Mouse (Mus musculus) stomach, embryonic 14.5 days (tissue): ENCODE results near the gene Aff3. TPM values are rescaled to one million over a fixed set of nuclear protein-coding genes. Genes with fewer than 3 reads are reported as not detected.

Experiments
- ATAC-seq: fragments of 200-750 bp; cut with Nextera tagmentation; 2 replicates; pipeline ENCODE4 v1.8.0; 2017; ENCODE audit warnings: low read depth, moderate TSS enrichment; ENCODE audit not compliant: insufficient number of reproducible peaks, insufficient read depth, low FRiP score
- H3K27ac ChIP-seq: fragments of 300-500 bp; sonication (generic); 2 replicates; pipeline ENCODE4 v1.5.1; 2014; ENCODE audit warnings: mild to moderate bottlenecking, low read length, moderate library complexity, mixed read lengths
- H3K27me3 ChIP-seq: fragments of 300-500 bp; sonication (generic); 2 replicates; pipeline ENCODE4 v1.6.1; 2014; ENCODE audit warnings: low read length, control low read depth, mixed read lengths; ENCODE audit not compliant: control insufficient read depth, insufficient read depth
- H3K36me3 ChIP-seq: fragments of 300-500 bp; sonication (generic); 2 replicates; pipeline ENCODE4 v1.6.1; 2014; ENCODE audit warnings: mild to moderate bottlenecking, control low read depth, low read length, moderate library complexity, mixed read lengths; ENCODE audit not compliant: control insufficient read depth, insufficient read depth
- H3K4me1 ChIP-seq: fragments of 300-500 bp; sonication (generic); 2 replicates; pipeline ENCODE4 v1.6.1; 2014; ENCODE audit warnings: low read length, control low read depth, mixed read lengths; ENCODE audit not compliant: control insufficient read depth, insufficient read depth
- H3K4me2 ChIP-seq: fragments of 300-500 bp; sonication (generic); replicated peaks from 2 replicates; pipeline ENCODE4 v1.6.1; 2014; ENCODE audit warnings: low read depth, low read length, control low read depth
- H3K4me3 ChIP-seq: fragments of 300-500 bp; sonication (generic); 2 replicates; pipeline ENCODE4 v1.5.1; 2014; ENCODE audit warnings: low read depth, low read length, control low read depth
- H3K9ac ChIP-seq: fragments of 300-500 bp; sonication (generic); replicated peaks from 2 replicates; pipeline ENCODE4 v1.6.1; 2014; ENCODE audit warnings: low read depth, mild to moderate bottlenecking, control low read depth, low read length, moderate library complexity, mixed read lengths
- H3K9me3 ChIP-seq: fragments of 300-500 bp; sonication (generic); 2 replicates; pipeline ENCODE4 v1.6.1; 2016; ENCODE audit warnings: low read depth, low read length, control low read depth; ENCODE audit not compliant: control insufficient read depth
- WGBS: fragments of 180-500 bp; shearing (Covaris S2); extraction: QIAGEN DNeasy Blood & Tissue Kit; methylation state at CpG from one replicate; pipeline ENCODE4 v1.1.7; 2014; 5-methylcytosine and 5-hydroxymethylcytosine counted together
- polyA plus RNA-seq: library from polyadenylated mRNA; unstranded; fragments of >200 nt; fragmentation: Nextera tagmentation; extraction: Ambion mirVana; gene quantifications from 2 replicates; pipeline ENCODE4 v1.2.1, GENCODE M21; 2014

Gene Aff3
- polyA plus RNA-seq, 1 experiment from 2014 or later, result 8.2 TPM

DNA sequence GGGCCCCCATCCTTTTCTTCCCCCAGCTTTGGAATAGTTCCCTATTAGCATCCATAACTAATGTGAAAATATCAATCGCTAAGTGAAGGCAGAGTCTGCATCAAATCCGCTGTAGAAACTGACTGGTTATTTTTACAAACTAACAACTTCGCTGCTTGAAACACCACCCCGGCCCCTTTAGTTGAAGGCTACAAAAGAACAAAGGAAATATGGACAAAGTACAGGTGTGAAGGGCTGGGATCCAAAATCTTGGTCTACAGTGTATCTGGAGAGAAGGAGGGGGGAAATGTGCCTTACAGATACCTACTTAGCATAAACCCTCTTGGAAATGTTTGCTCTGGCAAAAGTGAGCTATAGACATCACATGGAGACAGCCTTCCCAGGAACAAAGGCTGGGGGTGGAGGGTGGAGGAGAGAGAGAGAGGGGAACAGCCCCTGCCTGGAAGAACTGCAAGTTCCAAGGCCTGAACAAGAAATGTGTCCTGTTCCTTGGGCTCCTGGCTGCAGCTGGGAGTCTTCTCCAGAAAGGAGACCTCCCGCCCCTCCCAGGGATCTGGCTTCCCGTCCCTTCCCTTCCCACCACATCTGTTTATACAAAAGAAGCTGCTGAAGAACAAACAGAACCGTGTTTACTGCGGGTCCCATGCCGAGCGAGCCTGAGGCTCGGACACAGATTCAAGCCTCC, 35.7 kb downstream of the Aff3 start:
- Histone ChIP-seq H3K4me2 (peak overlapping the region; percentile 87; the same call in 1 of the 2 replicates), H3K9ac (no peak overlapping the region), H3K4me3 (no peak overlapping the region), H3K36me3 (no peaks in the 10 kb centered on the region), H3K27ac (peak overlapping the region; percentile 98), H3K27me3 (no peaks in the 10 kb centered on the region), H3K4me1 (peaks cover 14% of the 10 kb centered on the region; the same call in 1 of the 2 replicates), H3K9me3 (no peaks in the 10 kb centered on the region)
- WGBS, result 20% methylated on average over 11 of the region's 11 CpGs
- no peak for ATAC-seq

DNA sequence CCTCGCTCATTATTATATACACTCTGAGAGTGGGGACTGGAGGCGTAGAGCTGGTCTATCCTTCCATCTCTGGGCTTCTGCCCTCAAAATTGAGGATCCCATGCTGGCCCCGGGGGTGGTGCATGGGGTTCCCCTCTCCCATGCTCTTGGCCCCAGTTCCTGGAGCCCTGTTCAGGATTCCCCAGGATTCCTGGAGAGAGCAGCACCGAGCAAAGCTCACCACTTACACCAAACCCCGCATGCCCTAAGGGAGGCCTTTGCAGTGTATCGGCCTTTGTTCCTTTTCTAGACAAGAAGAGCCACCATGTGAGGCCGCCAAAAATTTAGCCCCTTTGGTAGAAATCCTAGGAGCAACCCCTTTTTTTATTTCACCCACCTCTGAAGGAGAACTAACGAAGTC, 36.3 kb downstream of the Aff3 start:
- Histone ChIP-seq H3K4me1 (peaks cover 14% of the 10 kb centered on the region; the same call in 1 of the 2 replicates), H3K4me2 (peak overlapping the region; percentile 87), H3K27ac (peak overlapping the region; percentile 98), H3K27me3 (no peaks in the 10 kb centered on the region), H3K4me3 (peak overlapping the region; percentile 71; the same call in 1 of the 2 replicates), H3K9me3 (no peaks in the 10 kb centered on the region), H3K9ac (no peak overlapping the region; the same call in 1 of the 2 replicates), H3K36me3 (no peaks in the 10 kb centered on the region)
- 37% methylated on average over 8 of the region's 8 CpGs for WGBS
- no peak for ATAC-seq

DNA sequence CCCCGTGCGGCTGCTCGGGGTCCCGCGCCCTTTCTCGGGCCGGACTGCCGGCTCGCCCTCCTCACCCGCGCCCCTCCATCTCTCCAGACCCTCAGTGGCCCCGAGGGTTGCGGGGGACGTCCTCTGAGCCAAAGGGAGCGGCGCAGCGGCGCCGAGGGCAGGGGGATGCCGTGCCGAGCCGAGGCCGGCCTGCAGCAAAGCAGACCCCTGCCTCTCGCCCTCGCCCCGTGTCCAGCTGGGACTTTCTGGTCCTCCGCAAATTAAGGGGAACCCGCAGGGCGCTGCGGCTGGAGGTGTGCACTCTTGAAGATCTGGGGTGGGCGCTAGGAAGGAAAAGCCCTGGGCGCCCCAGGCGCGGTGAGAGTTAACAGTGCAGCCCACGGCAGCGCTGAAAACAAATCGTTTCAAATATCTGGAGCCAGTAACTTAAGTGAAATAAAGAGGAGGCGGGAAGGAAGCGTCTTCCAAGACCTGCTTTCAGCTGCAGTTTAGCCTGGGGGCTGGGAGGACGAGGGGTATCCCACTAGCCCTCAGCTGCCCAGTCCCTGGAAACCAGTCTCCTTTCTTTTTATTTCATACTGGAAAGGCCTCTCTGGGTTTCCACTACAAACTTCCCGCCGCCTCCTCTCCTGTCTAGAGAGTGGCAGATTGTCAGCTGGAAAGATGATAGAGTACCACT, 36.9 kb downstream of the Aff3 start:
- peak overlapping the region; percentile 81 for H3K9ac ChIP-seq
- peak; percentile 42 for ATAC-seq
- 3% methylated on average over 37 of the region's 42 CpGs for WGBS
- peak overlapping the region; percentile 71 for H3K4me3 ChIP-seq
- H3K27ac ChIP-seq, result peak overlapping the region; percentile 98
- peaks cover 14% of the 10 kb centered on the region; the same call in 1 of the 2 replicates for H3K4me1 ChIP-seq
- H3K9me3 ChIP-seq, result no peaks in the 10 kb centered on the region
- peak overlapping the region; percentile 87 for H3K4me2 ChIP-seq
- H3K36me3 ChIP-seq, result no peaks in the 10 kb centered on the region
- no peaks in the 10 kb centered on the region for H3K27me3 ChIP-seq

DNA sequence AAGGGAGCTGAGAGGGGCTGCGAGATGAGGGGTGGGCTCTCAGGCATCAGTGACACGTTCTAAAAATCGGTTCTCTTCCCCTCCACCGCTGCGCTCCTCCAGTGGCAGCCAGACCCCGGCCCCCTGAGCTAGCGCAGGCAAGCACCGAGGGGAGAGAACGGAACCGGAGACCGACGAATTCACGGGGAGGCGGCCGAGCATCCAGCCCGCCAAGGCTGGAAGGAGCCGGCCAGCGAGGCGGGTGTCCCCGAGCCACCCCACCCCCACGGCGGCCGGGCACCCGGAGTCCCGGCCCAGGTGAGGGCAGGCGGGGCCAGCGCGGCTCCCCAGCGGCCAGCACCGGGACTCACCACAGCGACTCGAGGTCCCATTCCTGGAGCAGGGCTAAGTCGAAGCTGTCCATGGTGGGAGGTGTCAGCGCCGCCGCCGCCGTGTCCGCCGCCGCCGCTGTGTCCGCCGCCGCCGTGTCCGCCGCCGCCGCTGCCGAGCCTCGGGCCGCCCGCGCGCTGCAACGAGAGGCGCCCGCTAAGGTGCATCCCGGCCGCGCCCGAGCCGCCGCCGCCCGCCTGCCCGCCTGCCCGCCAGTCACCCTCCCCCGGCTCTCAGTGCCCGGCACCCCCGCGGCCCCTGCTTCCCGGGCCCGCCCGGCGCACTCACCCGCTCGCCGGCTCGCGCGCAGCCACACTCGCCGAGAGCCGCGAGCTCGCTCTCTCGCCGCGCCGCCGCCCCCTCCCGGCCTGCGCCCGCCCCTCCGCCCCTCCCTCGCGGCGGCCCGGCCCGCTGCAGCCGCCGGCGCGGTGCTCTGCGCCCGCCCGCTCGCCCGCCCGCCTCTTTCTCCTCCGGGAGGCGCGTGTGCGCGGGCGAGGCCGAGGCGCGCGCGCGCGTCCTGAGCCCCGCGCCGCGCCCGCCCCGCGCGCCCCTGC, 37.8 kb downstream of the Aff3 start:
- peaks cover 14% of the 10 kb centered on the region; the same call in 1 of the 2 replicates for H3K4me1 ChIP-seq
- ATAC-seq, result peak; percentile 79
- under 1% methylated on average over 65 of the region's 133 CpGs for WGBS

DNA sequence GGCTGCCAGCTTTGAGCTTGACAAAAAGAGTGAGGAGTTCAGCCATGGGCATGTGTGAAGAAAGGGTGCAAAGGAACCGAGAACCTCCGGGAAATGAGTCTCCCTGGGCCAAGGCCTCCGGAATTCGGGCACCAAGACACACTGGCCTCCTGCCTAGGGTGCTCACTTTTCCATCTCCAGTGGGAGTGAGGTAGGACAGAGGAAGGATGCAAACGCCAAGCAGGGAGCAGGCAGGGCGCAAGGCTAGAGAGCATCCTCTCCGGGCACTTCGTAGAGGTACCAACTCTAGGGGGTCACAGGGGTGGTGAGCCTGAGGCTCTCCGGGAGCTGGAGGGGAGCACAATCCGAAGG, 38.4 kb downstream of the Aff3 start:
- no peaks in the 10 kb centered on the region for H3K36me3 ChIP-seq
- H3K4me2 ChIP-seq, result peak overlapping the region; percentile 87
- H3K9ac ChIP-seq, result peak overlapping the region; percentile 81
- no peaks in the 10 kb centered on the region for H3K27me3 ChIP-seq
- peak overlapping the region; percentile 71 for H3K4me3 ChIP-seq
- 4% methylated on average over 10 of the region's 10 CpGs for WGBS
- H3K4me1 ChIP-seq, result peaks cover 14% of the 10 kb centered on the region; the same call in 1 of the 2 replicates
- H3K9me3 ChIP-seq, result no peaks in the 10 kb centered on the region
- ATAC-seq, result peak; percentile 2; the same call in 1 of the 2 replicates
- peak overlapping the region; percentile 76; the same call in 1 of the 2 replicates for H3K27ac ChIP-seq

More for the DNA sequence above, 37.8 kb downstream of the Aff3 start:
- Histone ChIP-seq H3K36me3 (no peaks in the 10 kb centered on the region), H3K4me3 (peak overlapping the region; percentile 71), H3K9me3 (no peaks in the 10 kb centered on the region), H3K27me3 (no peaks in the 10 kb centered on the region), H3K27ac (peak overlapping the region; percentile 98), H3K9ac (peak overlapping the region; percentile 81), H3K4me2 (peak overlapping the region; percentile 87)

DNA sequence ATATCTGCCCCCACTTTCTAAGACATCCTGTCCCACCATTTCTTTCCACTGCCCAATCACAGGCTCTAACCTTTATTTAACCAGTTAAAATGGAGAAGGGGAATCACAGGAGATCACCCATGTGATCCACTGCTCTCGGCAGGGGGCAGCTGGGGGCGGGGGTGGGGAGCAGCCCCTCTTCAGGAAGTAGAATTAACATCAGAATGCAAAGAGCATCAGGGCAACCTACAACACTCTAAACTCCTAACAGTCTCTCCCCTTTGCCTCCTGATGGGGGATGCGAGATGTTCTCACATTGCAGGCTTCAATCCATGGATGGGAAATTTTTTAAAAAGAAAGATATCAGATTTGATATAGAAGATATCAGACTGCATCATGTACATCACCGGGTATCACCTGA, 42.9 kb downstream of the Aff3 start:
- H3K36me3 ChIP-seq, result no peaks in the 10 kb centered on the region
- no peak overlapping the region for H3K4me2 ChIP-seq
- no peak for ATAC-seq
- H3K4me3 ChIP-seq, result no peak overlapping the region
- no peaks in the 10 kb centered on the region for H3K9me3 ChIP-seq
- H3K4me1 ChIP-seq, result no peaks in the 10 kb centered on the region
- no peak overlapping the region for H3K9ac ChIP-seq
- WGBS, result 64% methylated on average over 4 of the region's 4 CpGs
- H3K27me3 ChIP-seq, result no peaks in the 10 kb centered on the region
- no peak overlapping the region for H3K27ac ChIP-seq

DNA sequence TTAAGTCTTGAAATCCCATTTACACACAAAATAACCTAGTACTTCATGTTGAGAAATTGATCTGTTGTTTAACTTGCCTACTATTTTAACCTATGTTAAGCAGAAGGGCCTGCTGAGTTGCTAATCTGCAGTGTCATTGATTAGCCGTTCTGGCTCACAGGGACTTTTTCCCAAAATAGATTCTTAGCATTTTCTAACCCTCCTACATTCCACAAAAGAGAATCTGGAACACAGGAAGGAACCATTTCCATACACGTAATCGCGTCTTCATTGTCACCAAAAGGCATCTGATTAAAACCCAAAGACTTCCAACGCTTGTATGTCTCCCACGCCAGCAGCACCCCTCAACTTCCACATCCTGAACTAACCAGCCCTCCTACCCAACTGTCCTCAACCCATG, 44.4 kb downstream of the Aff3 start:
- no peak overlapping the region for H3K4me3 ChIP-seq
- H3K27me3 ChIP-seq, result no peaks in the 10 kb centered on the region
- no peak overlapping the region for H3K4me2 ChIP-seq
- no peak overlapping the region for H3K9ac ChIP-seq
- no peaks in the 10 kb centered on the region for H3K36me3 ChIP-seq
- WGBS, result 88% methylated on average over 6 of the region's 6 CpGs
- ATAC-seq, result no peak
- H3K9me3 ChIP-seq, result no peaks in the 10 kb centered on the region
- H3K4me1 ChIP-seq, result no peaks in the 10 kb centered on the region
- no peak overlapping the region for H3K27ac ChIP-seq

DNA sequence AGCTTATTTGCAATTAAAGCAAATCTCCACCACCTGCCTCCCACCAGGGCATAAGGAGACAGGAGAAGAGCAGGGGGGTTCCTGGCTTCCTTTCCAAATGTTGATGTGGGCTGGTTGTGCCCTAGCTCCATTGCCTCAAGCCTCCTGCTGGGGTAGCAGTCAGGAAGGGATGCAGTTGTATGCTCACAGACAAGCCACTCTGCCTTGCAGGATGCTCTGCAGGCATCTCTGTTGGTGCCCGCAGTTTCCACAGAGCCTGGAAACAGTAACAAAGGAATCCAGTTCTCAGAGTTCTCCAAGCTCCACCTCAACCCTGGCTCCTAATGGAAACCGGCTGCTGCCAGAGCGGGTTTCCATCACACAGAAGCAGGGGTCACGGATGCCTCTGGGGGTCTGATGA, 58.0 kb downstream of the Aff3 start:
- Histone ChIP-seq H3K4me2 (no peak overlapping the region), H3K4me1 (no peaks in the 10 kb centered on the region), H3K4me3 (no peak overlapping the region), H3K27ac (no peak overlapping the region), H3K9ac (no peak overlapping the region), H3K9me3 (no peaks in the 10 kb centered on the region), H3K36me3 (no peaks in the 10 kb centered on the region), H3K27me3 (no peaks in the 10 kb centered on the region)
- ATAC-seq, result no peak
- WGBS, result 50% methylated on average over 4 of the region's 4 CpGs
